Mouse (Mus musculus) stomach, postnatal 0 days (tissue): ENCODE results near the gene Ccdc159.

Experiments
- CTCF ChIP-seq: IDR thresholded peaks from 2 replicates; pipeline ENCODE4 v1.5.1; 2016; ENCODE audit warnings: antibody characterized with exemption, low read depth, mild to moderate bottlenecking, moderate library complexity
- EP300 ChIP-seq: optimal IDR thresholded peaks from 2 replicates; pipeline ENCODE3; 2016; ENCODE audit warnings: antibody characterized with exemption

- TF ChIP-seq CTCF (peak; percentile 60), EP300 (no peak)
Measured at GRCm38 (mm10) chr9:21889229-21889628, 38.0 kb upstream of the Ccdc159 start.
